Mouse (Mus musculus) T-cell, adult 2 months (primary cell): ENCODE results near the gene Olfr1184.
"Not testable (repeated sequence)": the region's sequence is repeated elsewhere in the genome, so short reads cannot be mapped to it uniquely, and the experiment has no call there.

Source experiments
- DNase-seq: peaks from one replicate; pipeline ENCODE4 v3.0.0; 2022; ENCODE audit warnings: low spot score

Gene Olfr1184

GRCm38 (mm10) chr2:88483298-88483697, at the start of gene Olfr1184:
Gene Olfr1184, plus strand, starts transcription at chr2:88483598.
- no peak for DNase-seq

GRCm38 (mm10) chr2:88449031-88449430, 34.4 kb upstream of the Olfr1184 start, which contains the start of gene Gm13757:
Gene Gm13757, minus strand, starts transcription at chr2:88449131.
- DNase-seq: no peak

GRCm38 (mm10) chr2:88454567-88454966, 28.8 kb upstream of the Olfr1184 start, which contains the start of gene Olfr1183:
Gene Olfr1183, plus strand, starts transcription at chr2:88454867.
- DNase-seq: not testable (repeated sequence)

- no peak for DNase-seq
Measured at GRCm38 (mm10) chr2:88493020-88493419, 9.6 kb downstream of the Olfr1184 start, which contains the start of gene Olfr1185-ps1. Gene Olfr1185-ps1, plus strand, starts transcription at chr2:88493320.

- DNase-seq: no peak
Measured at GRCm38 (mm10) chr2:88518251-88518650, 34.9 kb downstream of the Olfr1184 start, which contains the start of gene Olfr1186. Gene Olfr1186, plus strand, starts transcription at chr2:88518551.

- DNase-seq: no peak
Measured at GRCm38 (mm10) chr2:88525720-88526119, 42.3 kb downstream of the Olfr1184 start.
